Mouse (Mus musculus): ENCODE results near the gene Zfp949. TPM values are rescaled to one million over a fixed set of nuclear protein-coding genes. Genes with fewer than 3 reads are reported as not detected.
A peak's percentile ranks its signal among the peaks of the same experiment; 100 is the strongest.

Zfp949 gene
- total and polyA plus RNA-seq, 3 experiments: 5.2 to 9.3 (median 7.5) TPM

- no peak overlapping the region for H3K9ac ChIP-seq (ENCODE audit: insufficient read depth, low read depth)
- H3K9me3 ChIP-seq (replicated peaks; ENCODE audit: low read length): no peaks in the 10 kb centered on the region
- peaks cover 10 to 18% of the 10 kb centered on the region in 2 experiments for H3K4me1 ChIP-seq (ENCODE audit: control insufficient read depth in 1 of 2, insufficient read depth in 2 of 2)
- in situ Hi-C loops (cut with MboI; ENCODE audit: low pct_ligation_motif_present, low pct_unique_long_range_greater_than_20kb, low sequenced_read_pairs) (loop anchor here (10.0 kb wide), 1 partner anchor 301 kb away; no protein-coding TSS in a partner anchor), dilution Hi-C loops (cut with MboI; ENCODE audit: extremely low pct_ligation_motif_present, extremely low pct_unique_long_range_greater_than_20kb, low sequenced_read_pairs) (no loop called here)
- H3K4me2 ChIP-seq (ENCODE audit: insufficient read depth, low read depth, poor library complexity, severe bottlenecking): peak overlapping the region; percentile 95
- H3K27ac ChIP-seq (ENCODE audit: insufficient read depth, low read depth): no peak overlapping the region
- peak; percentile 79 for DNase-seq (ENCODE audit: extremely low read depth)
- no peaks in the 10 kb centered on the region for H3K27me3 ChIP-seq (replicated peaks)
- peaks cover 22% of the 10 kb centered on the region for H3K79me2 ChIP-seq (replicated peaks; ENCODE audit: control insufficient read depth, extremely low read depth, insufficient read depth, poor library complexity, severe bottlenecking)
- H3K36me3 ChIP-seq (replicated peaks in 1 of 2; ENCODE audit: control insufficient read depth in 1 of 2, insufficient read depth in 1 of 2, low read length in 1 of 2): peaks cover 3 to 5% of the 10 kb centered on the region in 2 experiments
- TF ChIP-seq UBTF (IDR thresholded peaks at IDR 0.05; ENCODE audit: low read depth, low read length) (no peak), SMC3 (IDR thresholded peaks at IDR 0.05; ENCODE audit: low read depth, low read length) (peak; percentile 70), ELF1 (IDR thresholded peaks at IDR 0.05; ENCODE audit: low read depth, low read length) (0 out of 2 replicates have a peak, but pooled peaks have one; percentile 30), RAD21 (IDR thresholded peaks at IDR 0.05; ENCODE audit: low read depth, low read length) (peak; percentile 90), CTCF (conservative IDR thresholded peaks at IDR 0.05 in 1 of 2, IDR thresholded peaks at IDR 0.05 in 1 of 2; ENCODE audit: low read depth in 2 of 2, low read length in 2 of 2) (peak; percentile 67 to 93)
- peak overlapping the region in 1 of 3 experiments; percentile 32 for H3K4me3 ChIP-seq (replicated peaks in 1 of 3; ENCODE audit: low read depth in 2 of 3, low read length in 2 of 3, poor library complexity in 1 of 3)
These were observed 1.7 kb upstream of the Zfp949 start for GRCm38 (mm10) chr9:88546166-88546565.

GRCm38 (mm10) chr9:88546657-88547056 is 1.2 kb upstream of the Zfp949 start:
- Histone ChIP-seq H3K27me3 (replicated peaks) (no peaks in the 10 kb centered on the region), H3K4me1 (ENCODE audit: control insufficient read depth in 1 of 2, insufficient read depth in 2 of 2) (peaks cover 10 to 18% of the 10 kb centered on the region in 2 experiments), H3K9ac (ENCODE audit: insufficient read depth, low read depth) (no peak overlapping the region), H3K9me3 (replicated peaks; ENCODE audit: low read length) (no peaks in the 10 kb centered on the region), H3K4me3 (replicated peaks in 1 of 3; ENCODE audit: low read depth in 2 of 3, low read length in 2 of 3, poor library complexity in 1 of 3) (peak overlapping the region in 1 of 3 experiments; percentile 32), H3K27ac (ENCODE audit: insufficient read depth, low read depth) (no peak overlapping the region), H3K4me2 (ENCODE audit: insufficient read depth, low read depth, poor library complexity, severe bottlenecking) (peak overlapping the region; percentile 95), H3K79me2 (replicated peaks; ENCODE audit: control insufficient read depth, extremely low read depth, insufficient read depth, poor library complexity, severe bottlenecking) (peaks cover 23% of the 10 kb centered on the region), H3K36me3 (replicated peaks in 1 of 2; ENCODE audit: control insufficient read depth in 1 of 2, insufficient read depth in 1 of 2, low read length in 1 of 2) (peaks cover 3 to 8% of the 10 kb centered on the region in 2 experiments)
- TF ChIP-seq TBP (conservative IDR thresholded peaks at IDR 0.05; ENCODE audit: low read depth, low read length) (no peak), RCOR1 (conservative IDR thresholded peaks at IDR 0.05; ENCODE audit: low read depth, low read length) (no peak), ZC3H11A (IDR thresholded peaks at IDR 0.05; ENCODE audit: low read depth, low read length) (no peak), CHD2 (IDR thresholded peaks at IDR 0.05; ENCODE audit: low read length) (no peak), MXI1 (IDR thresholded peaks at IDR 0.05; ENCODE audit: low read depth, low read length) (no peak), RAD21 (IDR thresholded peaks at IDR 0.05; ENCODE audit: low read depth, low read length) (no peak), ZNF384 (IDR thresholded peaks at IDR 0.05; ENCODE audit: low read depth, low read length) (peak; percentile 63), CHD1 (IDR thresholded peaks at IDR 0.05; ENCODE audit: low read depth, low read length) (0 out of 2 replicates have a peak, but pooled peaks have one; percentile 52), ETS1 (conservative IDR thresholded peaks at IDR 0.05; ENCODE audit: low read depth, low read length) (no peak), USF2 (conservative IDR thresholded peaks at IDR 0.05; ENCODE audit: low read depth, low read length) (no peak)
- dilution Hi-C loops (cut with MboI; ENCODE audit: extremely low pct_ligation_motif_present, extremely low pct_unique_long_range_greater_than_20kb, low sequenced_read_pairs) (no loop called here), in situ Hi-C loops (cut with MboI; ENCODE audit: low pct_ligation_motif_present, low pct_unique_long_range_greater_than_20kb, low sequenced_read_pairs) (loop anchor here (10.0 kb wide), 1 partner anchor 302 kb away; no protein-coding TSS in a partner anchor)
- no peak for DNase-seq (ENCODE audit: extremely low read depth)
